Mouse (Mus musculus): ENCODE measurements at regions not wholly inside any gene's neighbourhood (a gene's known extent, or its start where the extent isn't known, plus 50 kb on each side); places are given as distances from the start of the nearest gene placed in this dataset.

DNA sequence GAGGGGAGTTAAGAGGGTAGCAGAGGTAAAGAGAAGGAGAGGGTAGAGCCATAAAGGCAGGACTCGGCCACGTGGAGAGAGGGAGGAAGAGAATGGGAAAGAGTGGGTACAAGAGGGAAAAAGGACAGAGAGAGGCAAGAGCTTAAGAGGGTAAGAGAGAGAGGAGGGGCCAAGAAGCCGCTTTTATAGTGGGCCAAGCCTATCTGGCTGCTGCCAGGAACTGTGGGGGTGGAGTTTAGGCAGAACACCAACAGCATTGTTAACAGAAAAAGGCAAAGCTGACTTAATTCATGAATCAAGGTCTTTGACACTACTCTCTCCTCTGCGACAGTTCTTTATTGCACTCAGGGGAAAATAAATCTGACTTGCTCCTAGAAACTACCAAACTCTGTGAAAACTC, 463.4 kb downstream of the Sis start:
- TF ChIP-seq POLR2A (IDR thresholded peaks at IDR 0.05; ENCODE audit: low read depth, low read length) (no peak), CTCF (conservative IDR thresholded peaks at IDR 0.05; ENCODE audit: insufficient read depth, insufficient read length, low read depth, low read length) (no peak)
